Mouse (Mus musculus) ES-E14 (cell line): Measurements from ENCODE around the gene Llgl2.

Experiments used
- CHD2 ChIP-seq: IDR thresholded peaks from 2 replicates; pipeline ENCODE4 v1.6.1; 2014; ENCODE audit warnings: mild to moderate bottlenecking, low read depth, low read length, inconsistent platforms
- ZC3H11A ChIP-seq: IDR thresholded peaks from 2 replicates; pipeline ENCODE4 v1.6.1; 2012; ENCODE audit warnings: low read depth, mild to moderate bottlenecking, inconsistent platforms, low read length, borderline replicate concordance

DNA sequence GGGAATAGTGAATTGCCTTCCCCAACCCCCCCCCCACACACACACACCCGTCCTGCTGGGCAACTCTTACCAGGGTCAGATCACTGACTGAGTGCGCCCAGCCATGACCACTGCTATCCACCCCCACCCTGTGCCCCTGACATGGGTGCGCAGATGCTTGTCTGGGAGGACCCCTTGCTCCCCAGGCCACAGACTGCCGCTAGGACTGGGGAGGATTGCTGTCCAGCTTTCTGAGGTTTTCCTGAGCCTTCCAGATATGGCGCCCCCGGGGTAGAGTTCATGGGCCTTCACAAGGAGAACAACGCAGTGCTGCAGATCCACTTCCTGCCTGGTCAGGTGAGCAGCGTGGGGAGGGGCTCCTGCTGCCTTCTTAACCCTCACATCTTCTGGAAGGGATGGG lies 20.4 kb downstream of the Llgl2 start:
- TF ChIP-seq CHD2 (no peak), ZC3H11A (no peak)
